Mouse (Mus musculus): Measurements from ENCODE around the gene Arhgef28. TPM values are rescaled to one million over a fixed set of nuclear protein-coding genes. Genes with fewer than 3 reads are reported as not detected.

Arhgef28 gene
- total and polyA plus RNA-seq, 2 experiments from 2014 or later: 21.9 to 28.4 TPM

DNA sequence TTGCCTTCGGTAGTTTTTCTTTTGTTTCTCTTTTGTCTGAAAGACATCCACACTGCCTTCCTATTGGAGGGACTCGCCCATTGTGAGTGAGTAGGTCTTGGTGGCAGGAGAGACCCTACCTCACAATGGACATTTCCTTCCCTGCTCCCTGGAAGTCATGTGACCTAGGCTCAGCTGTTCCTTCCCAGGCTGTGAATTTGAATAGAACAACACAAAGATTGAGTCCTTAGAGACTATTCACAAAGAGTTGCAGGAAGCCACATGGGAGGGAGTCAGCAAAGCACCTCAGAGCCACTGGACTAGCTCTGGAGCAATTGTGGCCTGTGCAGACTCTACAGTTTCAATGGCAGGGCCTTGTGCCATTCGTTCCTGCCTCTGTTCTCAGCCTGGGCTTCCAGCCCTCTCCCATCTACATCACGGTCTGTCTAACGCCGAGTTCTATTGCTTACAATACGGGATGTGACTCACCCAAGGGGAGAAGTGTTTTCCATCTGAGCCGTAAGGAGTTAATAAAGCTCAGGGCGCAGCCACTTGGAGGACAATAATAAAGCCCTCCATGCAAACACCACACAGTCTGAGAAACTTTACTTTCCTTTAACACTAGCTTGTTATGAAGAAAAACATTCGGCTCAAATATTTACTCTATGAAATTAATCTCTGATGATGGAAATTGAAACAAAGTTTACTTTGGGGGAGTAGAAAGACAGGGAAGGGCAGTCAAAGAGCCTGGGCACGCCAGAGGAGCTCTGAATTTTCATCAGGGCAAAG, 85.7 kb downstream of the Arhgef28 start:
- no peak overlapping the region for H3K9ac ChIP-seq (replicated peaks; ENCODE audit: low read length)
- no peak overlapping the region; the same call in 1 of the 2 replicates for H3K27ac ChIP-seq
- H3K27me3 ChIP-seq (ENCODE audit: insufficient read depth, low read length): no peaks in the 10 kb centered on the region
- WGBS: 67% methylated on average over 11 of the region's 11 CpGs
- no peaks in the 10 kb centered on the region for H3K36me3 ChIP-seq (ENCODE audit: insufficient read depth, low read length)
- ATAC-seq (no peak), DNase-seq (ENCODE audit: low spot score) (no peak)
- no peak overlapping the region for H3K4me3 ChIP-seq (ENCODE audit: low read length)
- H3K4me1 ChIP-seq (ENCODE audit: insufficient read depth, low read length): no peaks in the 10 kb centered on the region
- H3K4me2 ChIP-seq (ENCODE audit: low read depth, low read length): no peak overlapping the region
- TF ChIP-seq CTCF (IDR thresholded peaks at IDR 0.05; ENCODE audit: low read depth): no peak
- no peaks in the 10 kb centered on the region for H3K9me3 ChIP-seq (ENCODE audit: low read length)

DNA sequence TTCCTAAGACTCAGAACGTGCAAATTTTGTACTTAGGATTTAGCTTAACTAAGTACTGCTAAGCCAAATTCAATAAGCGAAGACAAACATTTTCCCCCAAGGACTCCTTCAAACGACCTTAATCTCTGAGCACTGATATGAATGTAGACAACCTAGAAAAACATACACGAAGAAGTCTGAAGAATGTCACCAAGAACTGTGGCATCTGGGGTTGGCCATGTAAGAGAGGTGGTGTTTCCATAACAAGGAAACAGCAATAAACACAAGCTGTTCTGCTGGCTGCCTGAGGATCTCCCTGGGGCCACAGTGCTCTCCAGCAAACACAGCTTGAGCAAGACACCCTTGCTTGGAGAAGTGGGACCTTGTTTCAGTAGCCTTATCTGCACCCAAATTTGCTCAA, 87.9 kb downstream of the Arhgef28 start:
- no peak for ATAC-seq
- 68% methylated on average over 4 of the region's 4 CpGs for WGBS
- no peaks in the 10 kb centered on the region for H3K36me3 ChIP-seq (ENCODE audit: insufficient read depth, low read length)

DNA sequence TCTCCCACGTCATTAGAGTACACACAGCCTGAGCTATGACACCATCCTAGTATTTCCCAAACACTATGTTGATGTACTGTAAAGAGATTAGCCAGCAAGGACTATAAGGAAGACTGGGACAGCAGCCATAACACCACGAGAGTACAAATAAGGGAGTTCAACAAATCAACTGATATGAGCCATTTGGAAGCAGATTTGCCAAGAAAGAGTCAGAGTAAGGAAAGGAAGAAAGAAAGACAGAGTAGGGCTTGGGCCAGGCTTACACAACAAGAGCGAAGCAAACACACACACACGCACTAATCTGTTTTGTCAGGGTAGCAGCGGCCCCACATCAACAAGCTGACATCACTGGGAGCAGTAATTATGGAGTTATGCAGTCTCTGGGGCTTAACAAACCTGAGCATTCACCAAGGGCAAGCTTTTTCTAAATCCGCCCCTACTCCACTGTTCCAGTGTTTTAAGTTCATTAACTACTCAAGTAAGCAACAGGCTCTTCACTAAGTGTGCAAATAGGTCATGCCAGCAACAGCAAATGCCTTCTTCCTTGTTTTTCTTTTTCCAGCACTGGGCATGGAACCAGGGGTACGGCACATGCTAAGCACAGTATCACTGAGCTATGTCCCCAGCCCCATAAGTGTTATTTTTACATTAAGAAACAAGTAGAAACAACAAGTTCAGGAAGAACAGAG, 88.5 kb downstream of the Arhgef28 start:
- Histone ChIP-seq H3K9me3 (ENCODE audit: low read length) (no peaks in the 10 kb centered on the region), H3K9ac (replicated peaks; ENCODE audit: low read length) (no peak overlapping the region), H3K4me3 (ENCODE audit: low read length) (no peak overlapping the region), H3K27ac (0 out of 2 replicates have a peak overlapping the region, but pooled peaks have one; percentile 2), H3K4me1 (ENCODE audit: insufficient read depth, low read length) (no peaks in the 10 kb centered on the region), H3K36me3 (ENCODE audit: insufficient read depth, low read length) (no peaks in the 10 kb centered on the region), H3K4me2 (ENCODE audit: low read depth, low read length) (no peak overlapping the region), H3K27me3 (ENCODE audit: insufficient read depth, low read length) (no peaks in the 10 kb centered on the region)
- WGBS: 71% methylated on average over 7 of the region's 7 CpGs
- ATAC-seq (no peak), DNase-seq (ENCODE audit: low spot score) (no peak)
- no peak for TF ChIP-seq CTCF (IDR thresholded peaks at IDR 0.05; ENCODE audit: low read depth)

More for the DNA sequence above, 87.9 kb downstream of the Arhgef28 start:
- H3K4me3 ChIP-seq (ENCODE audit: low read length): no peak overlapping the region
- no peak for TF ChIP-seq CTCF (IDR thresholded peaks at IDR 0.05; ENCODE audit: low read depth)
- H3K27me3 ChIP-seq (ENCODE audit: insufficient read depth, low read length): no peaks in the 10 kb centered on the region
- no peaks in the 10 kb centered on the region for H3K4me1 ChIP-seq (ENCODE audit: insufficient read depth, low read length)
- no peak overlapping the region for H3K4me2 ChIP-seq (ENCODE audit: low read depth, low read length)
- no peaks in the 10 kb centered on the region for H3K9me3 ChIP-seq (ENCODE audit: low read length)
- no peak for DNase-seq (ENCODE audit: low spot score)
- H3K9ac ChIP-seq (replicated peaks; ENCODE audit: low read length): no peak overlapping the region
- 0 out of 2 replicates have a peak overlapping the region, but pooled peaks have one; percentile 2 for H3K27ac ChIP-seq

DNA sequence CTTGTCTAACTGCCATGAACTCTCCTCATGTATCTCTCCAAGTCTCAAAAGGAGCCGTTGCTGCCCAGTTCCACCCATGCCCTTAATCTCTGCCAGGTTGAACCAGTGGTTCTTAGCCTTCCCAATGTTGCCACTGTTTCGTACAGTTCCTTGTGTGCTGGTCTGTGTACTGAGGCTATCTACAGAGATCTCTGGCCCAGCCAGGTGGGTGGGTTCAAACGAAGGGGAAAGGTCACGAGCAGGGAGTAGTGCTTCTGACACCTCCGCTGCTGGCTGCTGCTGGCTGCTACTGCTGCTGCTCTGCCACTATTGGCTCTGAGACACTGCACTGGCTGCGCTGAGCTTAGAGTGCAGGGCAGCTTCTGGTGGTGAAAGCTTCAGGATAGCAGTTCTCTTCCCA, 90.6 kb downstream of the Arhgef28 start:
- H3K9me3 ChIP-seq (ENCODE audit: low read length): no peaks in the 10 kb centered on the region
- no peak overlapping the region for H3K27ac ChIP-seq
- H3K4me2 ChIP-seq (ENCODE audit: low read depth, low read length): no peak overlapping the region
- no peak overlapping the region for H3K4me3 ChIP-seq (ENCODE audit: low read length)
- no peaks in the 10 kb centered on the region for H3K36me3 ChIP-seq (ENCODE audit: insufficient read depth, low read length)
- 87% methylated on average over 6 of the region's 6 CpGs for WGBS
- H3K4me1 ChIP-seq (ENCODE audit: insufficient read depth, low read length): no peaks in the 10 kb centered on the region
- TF ChIP-seq CTCF (IDR thresholded peaks at IDR 0.05; ENCODE audit: low read depth): no peak
- ATAC-seq (no peak), DNase-seq (ENCODE audit: low spot score) (no peak)
- H3K9ac ChIP-seq (replicated peaks; ENCODE audit: low read length): no peak overlapping the region
- H3K27me3 ChIP-seq (ENCODE audit: insufficient read depth, low read length): no peaks in the 10 kb centered on the region

DNA sequence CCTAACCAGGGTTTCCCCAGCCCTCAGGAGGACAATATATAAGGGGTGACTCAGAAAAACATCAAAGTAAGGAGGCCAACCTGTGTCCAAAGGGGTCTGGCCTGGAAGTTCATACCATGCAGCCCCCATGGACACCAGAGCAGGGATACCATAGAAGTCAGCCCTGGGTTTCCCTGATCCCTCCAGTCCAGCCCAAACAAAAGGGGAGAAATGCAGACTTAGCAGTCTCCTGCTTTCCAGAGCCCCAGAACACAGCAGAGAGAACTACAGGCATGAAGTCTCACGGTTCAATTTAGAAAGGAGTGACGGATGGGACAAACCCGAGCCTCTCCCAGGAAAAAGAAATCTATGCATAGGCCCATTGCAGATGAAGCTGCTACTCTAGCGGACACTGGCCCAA, 91.2 kb downstream of the Arhgef28 start:
- ATAC-seq (no peak), DNase-seq (ENCODE audit: low spot score) (no peak)
- WGBS: 72% methylated on average over 4 of the region's 4 CpGs
- no peak for TF ChIP-seq CTCF (IDR thresholded peaks at IDR 0.05; ENCODE audit: low read depth)
- Histone ChIP-seq H3K9ac (replicated peaks; ENCODE audit: low read length) (no peak overlapping the region), H3K4me1 (ENCODE audit: insufficient read depth, low read length) (no peaks in the 10 kb centered on the region), H3K36me3 (ENCODE audit: insufficient read depth, low read length) (no peaks in the 10 kb centered on the region), H3K27ac (no peak overlapping the region), H3K4me3 (ENCODE audit: low read length) (no peak overlapping the region), H3K27me3 (ENCODE audit: insufficient read depth, low read length) (no peaks in the 10 kb centered on the region), H3K4me2 (ENCODE audit: low read depth, low read length) (no peak overlapping the region), H3K9me3 (ENCODE audit: low read length) (no peaks in the 10 kb centered on the region)

DNA sequence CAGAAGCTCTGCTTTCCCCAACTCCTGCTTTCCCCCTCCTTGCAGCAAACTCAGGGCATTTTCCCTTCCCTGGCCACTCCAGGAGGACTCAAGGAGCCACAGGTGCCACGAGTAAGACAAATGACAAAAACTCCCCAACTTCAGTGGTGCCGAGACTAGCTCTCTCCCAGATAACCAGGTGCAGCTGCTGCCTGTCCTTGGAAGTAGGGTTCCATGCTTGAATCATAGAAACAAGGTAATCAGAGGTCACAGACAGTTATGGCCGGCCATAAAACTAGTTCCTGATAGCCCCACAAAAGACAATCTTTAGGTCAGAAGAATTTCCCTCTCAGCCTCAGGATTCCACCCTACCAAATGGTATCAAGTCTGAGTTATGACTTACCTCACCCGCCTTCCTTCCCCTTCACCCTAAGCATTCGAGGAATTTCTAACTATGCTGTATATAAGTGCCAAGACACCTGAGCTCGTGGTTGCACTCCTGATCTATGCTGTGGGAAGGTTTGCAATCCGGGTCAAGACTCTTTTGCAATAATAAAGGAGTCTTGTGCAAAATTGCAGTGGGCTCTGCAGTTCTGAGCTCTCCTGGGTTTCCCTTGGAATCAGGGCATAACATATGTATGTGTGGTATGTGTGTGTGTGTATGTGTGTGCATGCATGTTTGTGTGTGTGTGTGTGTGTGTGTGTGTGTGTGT, 93.3 kb downstream of the Arhgef28 start:
- TF ChIP-seq CTCF (IDR thresholded peaks at IDR 0.05; ENCODE audit: low read depth): no peak

More for the DNA sequence above, 93.3 kb downstream of the Arhgef28 start:
- DNase-seq (ENCODE audit: low spot score) (no peak), ATAC-seq (no peak)
- Histone ChIP-seq H3K9ac (replicated peaks; ENCODE audit: low read length) (no peak overlapping the region), H3K27ac (no peak overlapping the region), H3K9me3 (ENCODE audit: low read length) (no peaks in the 10 kb centered on the region), H3K27me3 (ENCODE audit: insufficient read depth, low read length) (no peaks in the 10 kb centered on the region), H3K36me3 (ENCODE audit: insufficient read depth, low read length) (no peaks in the 10 kb centered on the region), H3K4me1 (ENCODE audit: insufficient read depth, low read length) (no peaks in the 10 kb centered on the region), H3K4me2 (ENCODE audit: low read depth, low read length) (no peak overlapping the region), H3K4me3 (ENCODE audit: low read length) (no peak overlapping the region)
- 84% methylated on average over 7 of the region's 7 CpGs for WGBS

Measured in hindbrain, postnatal 0 days (tissue).